Mouse (Mus musculus) MEL (cell line): Measurements from ENCODE around the gene Mms19. TPM values are rescaled to one million over a fixed set of nuclear protein-coding genes. Genes with fewer than 3 reads are reported as not detected.

Source experiments
- DNase-seq: peaks from one replicate; pipeline ENCODE4 v3.0.0; 2011; ENCODE audit warnings: low read depth, low spot score
- H3K27ac ChIP-seq: 2 replicates; pipeline ENCODE4 v1.5.1; 2012; ENCODE audit warnings: low read depth, mild to moderate bottlenecking, control low read depth, low read length, moderate library complexity; ENCODE audit not compliant: control insufficient read depth
- H3K27me3 ChIP-seq, 2 experiments: fragments of 150-350 bp in 1 of 2; sonication (generic) in 1 of 2; 2 replicates each; pipeline ENCODE4 v1.6.1; 2012; ENCODE audit warnings: low read length in 2 of 2, mild to moderate bottlenecking in 2 of 2, improper control_type of control experiment in 1 of 2, moderate library complexity in 1 of 2; ENCODE audit not compliant: insufficient read depth in 2 of 2, control insufficient read depth in 1 of 2
- H3K36me3 ChIP-seq, 2 experiments: 2 replicates each; pipeline ENCODE4 v1.6.1; 2012 to 2014; ENCODE audit warnings: low read length in 2 of 2, improper control_type of control experiment in 1 of 2, inconsistent platforms in 1 of 2, mild to moderate bottlenecking in 1 of 2; ENCODE audit not compliant: insufficient read depth in 2 of 2, control insufficient read depth in 1 of 2
- H3K4me1 ChIP-seq, 2 experiments: fragments of 150-350 bp in 1 of 2; sonication (generic) in 1 of 2; 2 replicates each; pipeline ENCODE4 v1.6.1; 2012; ENCODE audit warnings: low read length in 2 of 2, improper control_type of control experiment in 1 of 2, mild to moderate bottlenecking in 1 of 2; ENCODE audit not compliant: insufficient read depth in 2 of 2, control insufficient read depth in 1 of 2
- H3K4me3 ChIP-seq, 2 experiments: fragments of 150-350 bp in 1 of 2; sonication (generic) in 1 of 2; 2 replicates each; pipeline ENCODE4 v1.5.1; 2012; ENCODE audit warnings: low read depth in 2 of 2, low read length in 2 of 2, mild to moderate bottlenecking in 2 of 2, moderate library complexity in 2 of 2, control low read depth in 1 of 2, improper control_type of control experiment in 1 of 2; ENCODE audit not compliant: control insufficient read depth in 1 of 2, insufficient read depth in 1 of 2
- H3K79me2 ChIP-seq: 2 replicates; pipeline ENCODE4 v1.6.1; 2012; ENCODE audit warnings: mild to moderate bottlenecking, low read length, moderate library complexity; ENCODE audit not compliant: control insufficient read depth, poor library complexity, insufficient read depth
- H3K9ac ChIP-seq: 2 replicates; pipeline ENCODE4 v1.6.1; 2012; ENCODE audit warnings: low read depth, mild to moderate bottlenecking, control low read depth, low read length, moderate library complexity; ENCODE audit not compliant: control insufficient read depth, poor library complexity, severe bottlenecking
- H3K9me3 ChIP-seq: fragments of 150-350 bp; sonication (generic); replicated peaks from 2 replicates; pipeline ENCODE4 v1.6.1; 2012; ENCODE audit warnings: mild to moderate bottlenecking, low read length, improper control_type of control experiment, moderate library complexity; ENCODE audit not compliant: insufficient read depth
- BHLHE40 ChIP-seq: IDR thresholded peaks from 2 replicates; pipeline ENCODE4 v1.6.1; 2012; ENCODE audit warnings: low read depth, mild to moderate bottlenecking, inconsistent platforms, low read length, improper control_type of control experiment, borderline replicate concordance
- E2F4 ChIP-seq: IDR thresholded peaks from 2 replicates; pipeline ENCODE4 v1.6.1; 2011; ENCODE audit warnings: low read depth, low read length, improper control_type of control experiment, borderline replicate concordance
- EP300 ChIP-seq, 2 experiments: IDR thresholded peaks; 2 replicates each; pipeline ENCODE4 v1.6.1; 2011; ENCODE audit warnings: improper control_type of control experiment in 2 of 2, low read length in 2 of 2, low read depth in 1 of 2, mild to moderate bottlenecking in 1 of 2
- JUND ChIP-seq: IDR thresholded peaks from 2 replicates; pipeline ENCODE4 v1.6.1; 2011; ENCODE audit warnings: low read depth, mild to moderate bottlenecking, improper control_type of control experiment, low read length
- MAX ChIP-seq: IDR thresholded peaks from 2 replicates; pipeline ENCODE4 v1.6.1; 2011; ENCODE audit warnings: low read length, improper control_type of control experiment
- MYB ChIP-seq: IDR thresholded peaks from 2 replicates; pipeline ENCODE4 v1.6.1; 2011; ENCODE audit warnings: mild to moderate bottlenecking, low read depth, low read length, improper control_type of control experiment
- POLR2AphosphoS5 ChIP-seq: IDR thresholded peaks from 2 replicates; pipeline ENCODE4 v1.6.1; 2012; ENCODE audit warnings: low read depth, borderline replicate concordance, mild to moderate bottlenecking, inconsistent platforms, low read length, moderate library complexity, mixed read lengths
- TAL1 ChIP-seq: IDR thresholded peaks from 2 replicates; pipeline ENCODE4 v1.6.1; 2012; ENCODE audit warnings: mild to moderate bottlenecking, inconsistent platforms, low read length, moderate library complexity, mixed read lengths
- TBP ChIP-seq: IDR thresholded peaks from 2 replicates; pipeline ENCODE4 v1.8.0; 2011; ENCODE audit warnings: low read depth, low read length, improper control_type of control experiment
- UBTF ChIP-seq: IDR thresholded peaks from 2 replicates; pipeline ENCODE4 v1.6.1; 2012; ENCODE audit warnings: low read depth, mild to moderate bottlenecking, inconsistent platforms, low read length, improper control_type of control experiment, moderate library complexity, borderline replicate concordance; ENCODE audit not compliant: insufficient read depth
- USF1 ChIP-seq: IDR thresholded peaks from 2 replicates; pipeline ENCODE4 v1.6.1; 2014; ENCODE audit warnings: low read depth, mild to moderate bottlenecking, inconsistent platforms, low read length, improper control_type of control experiment, moderate library complexity
- ZC3H11A ChIP-seq: IDR thresholded peaks from 2 replicates; pipeline ENCODE4 v1.6.1; 2012; ENCODE audit warnings: low read depth, mild to moderate bottlenecking, inconsistent platforms, low read length, improper control_type of control experiment
- ZNF384 ChIP-seq: IDR thresholded peaks from 2 replicates; pipeline ENCODE4 v1.6.1; 2012; ENCODE audit warnings: low read depth, mild to moderate bottlenecking, inconsistent platforms, low read length, improper control_type of control experiment
- polyA plus RNA-seq, 2 experiments: library from polyadenylated mRNA; stranded (reverse) in 1 of 2; unstranded in 1 of 2; fragments of >175 nt in 1 of 2; fragments of >200 nt in 1 of 2; gene quantifications; 2 replicates each; pipeline versions ENCODE4 v1.2.1 to v1.2.4; 2012; ENCODE audit warnings: low replicate concordance in 2 of 2, low read depth in 1 of 2; ENCODE audit not compliant: insufficient read length in 2 of 2, insufficient read depth in 1 of 2, missing spikeins in 1 of 2
- total RNA-seq: library from RNA; depleted of rRNA; stranded (reverse); fragments of 300-350 nt; gene quantifications from 2 replicates; pipeline ENCODE4 v1.2.3, GENCODE M21; 2012

Mms19 gene
- total and polyA plus RNA-seq, 3 experiments, result 25.6 to 88.6 TPM; not detected in 1

DNA sequence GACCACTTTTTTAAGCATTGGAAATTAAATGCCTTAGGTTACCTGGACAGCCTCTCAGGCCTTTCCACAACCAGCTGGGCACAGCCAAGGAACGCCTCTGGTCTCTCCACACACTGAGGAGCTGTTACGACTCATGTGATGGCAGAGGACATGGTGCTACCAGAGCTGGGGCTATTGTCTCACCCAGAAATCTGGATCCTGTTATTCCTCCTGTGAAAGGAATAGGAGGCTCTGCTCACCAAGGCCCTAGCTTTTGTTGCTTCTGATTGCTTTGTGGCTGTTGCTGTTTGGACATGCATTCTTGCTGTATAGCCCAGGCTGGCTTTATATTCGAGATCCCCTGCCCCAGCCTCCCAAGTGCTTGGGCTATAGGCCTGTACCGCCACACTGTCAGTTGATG lies 35.3 kb upstream of the Mms19 start:
- Histone ChIP-seq H3K4me1 (peaks cover 0 to 5% of the 10 kb centered on the region in 2 experiments; a peak in 1 of 4 replicates), H3K9me3 (no peaks in the 10 kb centered on the region)

DNA sequence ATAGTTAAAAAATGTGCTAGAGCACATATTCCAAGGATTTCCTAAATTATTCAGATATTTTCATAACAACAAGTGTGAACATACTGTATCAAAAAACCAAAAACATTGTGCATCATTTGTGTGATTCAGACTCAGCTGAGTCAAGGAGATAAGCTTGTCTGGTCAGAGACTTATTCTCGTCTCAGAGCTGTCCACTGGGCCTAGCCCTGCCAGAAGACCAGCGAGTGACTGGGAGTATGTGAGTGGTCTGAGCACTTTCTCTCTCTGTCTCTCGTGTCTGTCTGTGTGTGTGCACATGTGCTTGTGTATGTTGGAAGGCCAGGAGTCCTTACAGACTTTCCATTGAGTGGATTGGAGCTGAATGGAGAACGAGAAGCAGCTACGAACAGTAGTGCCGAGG lies 34.0 kb upstream of the Mms19 start:
- no peaks in the 10 kb centered on the region for H3K9me3 ChIP-seq

More for the DNA sequence above, 35.3 kb upstream of the Mms19 start:
- TF ChIP-seq BHLHE40 (no peak), MYB (no peak), POLR2AphosphoS5 (no peak), MAX (no peak)
- Histone ChIP-seq H3K27ac (no peak overlapping the region), H3K9ac (no peak overlapping the region), H3K27me3 (no peaks in the 10 kb centered on the region), H3K36me3 (no peaks in the 10 kb centered on the region), H3K4me3 (no peak overlapping the region), H3K79me2 (no peaks in the 10 kb centered on the region)
- no peak for DNase-seq

DNA sequence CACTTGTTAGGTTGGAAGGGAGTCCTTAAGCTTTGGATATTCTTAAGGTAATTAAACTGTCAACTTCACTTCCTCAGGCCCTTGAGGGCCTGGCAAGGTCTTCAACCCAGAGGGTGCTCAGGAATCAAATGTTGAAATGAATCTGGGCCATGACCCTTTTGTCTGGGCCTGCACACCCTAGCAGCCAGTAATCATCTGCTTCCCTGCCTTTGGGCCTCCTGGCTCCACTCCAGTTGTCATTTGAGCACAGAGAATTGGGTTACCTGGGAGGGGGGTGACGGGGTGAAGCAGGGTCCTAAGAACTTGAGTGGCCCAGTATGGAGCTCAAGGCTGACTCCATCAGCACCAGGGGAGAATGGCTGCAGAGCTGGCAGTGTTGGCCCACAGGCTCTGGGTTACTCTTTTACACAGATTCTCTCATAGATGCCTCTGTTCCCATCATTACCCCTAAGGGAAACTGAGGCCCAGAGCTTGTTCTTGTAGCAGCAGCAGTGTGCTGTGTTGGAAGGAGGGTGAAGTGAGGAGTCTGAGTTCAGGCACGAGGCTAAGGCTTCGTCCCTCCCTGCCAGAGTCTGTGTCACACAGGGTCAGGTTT lies 33.4 kb upstream of the Mms19 start:
- no peak overlapping the region for H3K4me3 ChIP-seq
- H3K36me3 ChIP-seq, result no peaks in the 10 kb centered on the region
- no peaks in the 10 kb centered on the region for H3K79me2 ChIP-seq
- H3K27me3 ChIP-seq, result no peaks in the 10 kb centered on the region
- H3K27ac ChIP-seq, result no peak overlapping the region
- no peak for TF ChIP-seq E2F4
- no peak for TF ChIP-seq UBTF
- TF ChIP-seq USF1, result no peak
- no peak for TF ChIP-seq ZNF384
- no peak for TF ChIP-seq TAL1
- TF ChIP-seq TBP, result no peak
- TF ChIP-seq, all 39 proteins: peak for 0
- no peak for DNase-seq
- Histone ChIP-seq H3K9me3 (no peaks in the 10 kb centered on the region), H3K4me1 (peaks cover 0 to 5% of the 10 kb centered on the region in 2 experiments; a peak in 1 of 4 replicates), H3K9ac (no peak overlapping the region)

More for the DNA sequence above, 34.0 kb upstream of the Mms19 start:
- Histone ChIP-seq H3K4me1 (peaks cover 0 to 5% of the 10 kb centered on the region in 2 experiments; a peak in 1 of 4 replicates), H3K36me3 (no peaks in the 10 kb centered on the region), H3K4me3 (no peak overlapping the region), H3K9ac (no peak overlapping the region), H3K27ac (no peak overlapping the region), H3K27me3 (no peaks in the 10 kb centered on the region), H3K79me2 (no peaks in the 10 kb centered on the region)
- TF ChIP-seq JUND, result no peak
- no peak for TF ChIP-seq ZC3H11A
- TF ChIP-seq EP300 (IDR thresholded peaks at IDR 0.05; ENCODE audit: low read depth in 1 of 2, low read length in 2 of 2), result no peak
- TF ChIP-seq TAL1, result no peak
- TF ChIP-seq E2F4, result no peak
- no peak for DNase-seq
